Mouse (Mus musculus): ENCODE data around the gene Rps4x. TPM values are rescaled to one million over a fixed set of nuclear protein-coding genes. Genes with fewer than 3 reads are reported as not detected.

The Rps4x gene
- polyA plus RNA-seq, 1 experiment from 2014 or later, result 369 TPM

GRCm38 (mm10) chrX:102170900-102171299 is 18.3 kb downstream of the Rps4x start:
- no peak overlapping the region for H3K4me3 ChIP-seq (ENCODE audit: low read depth, low read length)
- WGBS (ENCODE audit: insufficient replicate concordance), result 21% methylated on average over 3 of the region's 3 CpGs
- no peaks in the 10 kb centered on the region for H3K9me3 ChIP-seq (replicated peaks; ENCODE audit: control insufficient read depth, low read length)
- no peak overlapping the region for H3K27ac ChIP-seq (ENCODE audit: low read length)
- H3K36me3 ChIP-seq (ENCODE audit: control insufficient read depth, insufficient read depth), result no peaks in the 10 kb centered on the region
- no peaks in the 10 kb centered on the region for H3K4me1 ChIP-seq (ENCODE audit: control insufficient read depth, low read depth, low read length)
- H3K4me2 ChIP-seq (ENCODE audit: low read depth, low read length), result no peak overlapping the region; the same call in 1 of the 2 replicates
- no peaks in the 10 kb centered on the region for H3K27me3 ChIP-seq (ENCODE audit: control insufficient read depth, insufficient read depth, low read depth, low read length)
- no peak overlapping the region for H3K9ac ChIP-seq (ENCODE audit: low read depth, low read length)
- peak; percentile 67 for ATAC-seq (ENCODE audit: low read depth)

- no peaks in the 10 kb centered on the region for H3K4me1 ChIP-seq (ENCODE audit: control insufficient read depth, low read depth, low read length)
- H3K36me3 ChIP-seq (ENCODE audit: control insufficient read depth, insufficient read depth), result no peaks in the 10 kb centered on the region
- H3K4me3 ChIP-seq (ENCODE audit: low read depth, low read length), result no peak overlapping the region
- no peaks in the 10 kb centered on the region for H3K27me3 ChIP-seq (ENCODE audit: control insufficient read depth, insufficient read depth, low read depth, low read length)
- no peaks in the 10 kb centered on the region for H3K9me3 ChIP-seq (replicated peaks; ENCODE audit: control insufficient read depth, low read length)
- ATAC-seq (ENCODE audit: low read depth), result no peak
- 60% methylated on average over 3 of the region's 3 CpGs for WGBS (ENCODE audit: insufficient replicate concordance)
- no peak overlapping the region for H3K27ac ChIP-seq (ENCODE audit: low read length)
- H3K9ac ChIP-seq (ENCODE audit: low read depth, low read length), result no peak overlapping the region
- no peak overlapping the region for H3K4me2 ChIP-seq (ENCODE audit: low read depth, low read length)
Measured at GRCm38 (mm10) chrX:102170135-102170534, 19.1 kb downstream of the Rps4x start.

GRCm38 (mm10) chrX:102169724-102170123 is 19.5 kb downstream of the Rps4x start:
- Histone ChIP-seq H3K4me2 (ENCODE audit: low read depth, low read length) (no peak overlapping the region), H3K4me1 (ENCODE audit: control insufficient read depth, low read depth, low read length) (no peaks in the 10 kb centered on the region), H3K27me3 (ENCODE audit: control insufficient read depth, insufficient read depth, low read depth, low read length) (no peaks in the 10 kb centered on the region), H3K36me3 (ENCODE audit: control insufficient read depth, insufficient read depth) (no peaks in the 10 kb centered on the region), H3K9ac (ENCODE audit: low read depth, low read length) (no peak overlapping the region), H3K27ac (ENCODE audit: low read length) (no peak overlapping the region), H3K9me3 (replicated peaks; ENCODE audit: control insufficient read depth, low read length) (no peaks in the 10 kb centered on the region), H3K4me3 (ENCODE audit: low read depth, low read length) (no peak overlapping the region)
- WGBS (ENCODE audit: insufficient replicate concordance), result 61% methylated on average over 1 of the region's 1 CpGs
- ATAC-seq (ENCODE audit: low read depth), result no peak

- H3K9ac ChIP-seq (ENCODE audit: low read depth, low read length), result no peak overlapping the region
- no peak for ATAC-seq (ENCODE audit: low read depth)
- 46% methylated on average over 6 of the region's 6 CpGs for WGBS (ENCODE audit: insufficient replicate concordance)
Measured at GRCm38 (mm10) chrX:102166986-102167385, 22.2 kb downstream of the Rps4x start.

GRCm38 (mm10) chrX:102166521-102166920 is 22.7 kb downstream of the Rps4x start:
- Histone ChIP-seq H3K4me2 (ENCODE audit: low read depth, low read length) (no peak overlapping the region), H3K9me3 (replicated peaks; ENCODE audit: control insufficient read depth, low read length) (no peaks in the 10 kb centered on the region), H3K4me1 (ENCODE audit: control insufficient read depth, low read depth, low read length) (no peaks in the 10 kb centered on the region), H3K4me3 (ENCODE audit: low read depth, low read length) (no peak overlapping the region), H3K9ac (ENCODE audit: low read depth, low read length) (no peak overlapping the region), H3K36me3 (ENCODE audit: control insufficient read depth, insufficient read depth) (no peaks in the 10 kb centered on the region), H3K27ac (ENCODE audit: low read length) (no peak overlapping the region), H3K27me3 (ENCODE audit: control insufficient read depth, insufficient read depth, low read depth, low read length) (no peaks in the 10 kb centered on the region)
- WGBS (ENCODE audit: insufficient replicate concordance), result 65% methylated on average over 5 of the region's 5 CpGs
- ATAC-seq (ENCODE audit: low read depth), result no peak

More at GRCm38 (mm10) chrX:102166986-102167385, 22.2 kb downstream of the Rps4x start:
- Histone ChIP-seq H3K4me2 (ENCODE audit: low read depth, low read length) (no peak overlapping the region), H3K27me3 (ENCODE audit: control insufficient read depth, insufficient read depth, low read depth, low read length) (no peaks in the 10 kb centered on the region), H3K4me1 (ENCODE audit: control insufficient read depth, low read depth, low read length) (no peaks in the 10 kb centered on the region), H3K36me3 (ENCODE audit: control insufficient read depth, insufficient read depth) (no peaks in the 10 kb centered on the region), H3K9me3 (replicated peaks; ENCODE audit: control insufficient read depth, low read length) (no peaks in the 10 kb centered on the region), H3K27ac (ENCODE audit: low read length) (no peak overlapping the region), H3K4me3 (ENCODE audit: low read depth, low read length) (no peak overlapping the region)

GRCm38 (mm10) chrX:102163529-102163928 is 25.7 kb downstream of the Rps4x start:
- H3K27me3 ChIP-seq (ENCODE audit: control insufficient read depth, insufficient read depth, low read depth, low read length), result no peaks in the 10 kb centered on the region
- H3K36me3 ChIP-seq (ENCODE audit: control insufficient read depth, insufficient read depth), result no peaks in the 10 kb centered on the region
- no peak overlapping the region for H3K27ac ChIP-seq (ENCODE audit: low read length)
- H3K4me1 ChIP-seq (ENCODE audit: control insufficient read depth, low read depth, low read length), result no peaks in the 10 kb centered on the region
- 72% methylated on average over 4 of the region's 4 CpGs for WGBS (ENCODE audit: insufficient replicate concordance)
- no peak for ATAC-seq (ENCODE audit: low read depth)
- no peak overlapping the region for H3K9ac ChIP-seq (ENCODE audit: low read depth, low read length)
- H3K9me3 ChIP-seq (replicated peaks; ENCODE audit: control insufficient read depth, low read length), result no peaks in the 10 kb centered on the region
- no peak overlapping the region for H3K4me3 ChIP-seq (ENCODE audit: low read depth, low read length)
- no peak overlapping the region for H3K4me2 ChIP-seq (ENCODE audit: low read depth, low read length)

- no peak for ATAC-seq (ENCODE audit: low read depth)
- WGBS (ENCODE audit: insufficient replicate concordance), result 26% methylated on average over 2 of the region's 2 CpGs
- no peaks in the 10 kb centered on the region for H3K4me1 ChIP-seq (ENCODE audit: control insufficient read depth, low read depth, low read length)
- no peak overlapping the region for H3K4me3 ChIP-seq (ENCODE audit: low read depth, low read length)
- H3K36me3 ChIP-seq (ENCODE audit: control insufficient read depth, insufficient read depth), result no peaks in the 10 kb centered on the region
- no peak overlapping the region for H3K27ac ChIP-seq (ENCODE audit: low read length)
- no peak overlapping the region for H3K9ac ChIP-seq (ENCODE audit: low read depth, low read length)
- H3K4me2 ChIP-seq (ENCODE audit: low read depth, low read length), result no peak overlapping the region
- H3K9me3 ChIP-seq (replicated peaks; ENCODE audit: control insufficient read depth, low read length), result no peaks in the 10 kb centered on the region
- no peaks in the 10 kb centered on the region for H3K27me3 ChIP-seq (ENCODE audit: control insufficient read depth, insufficient read depth, low read depth, low read length)
Measured at GRCm38 (mm10) chrX:102163096-102163495, 26.1 kb downstream of the Rps4x start.

- no peaks in the 10 kb centered on the region for H3K36me3 ChIP-seq (ENCODE audit: control insufficient read depth, insufficient read depth)
- no peak overlapping the region for H3K27ac ChIP-seq (ENCODE audit: low read length)
- WGBS (ENCODE audit: insufficient replicate concordance), result 42% methylated on average over 2 of the region's 2 CpGs
- no peak overlapping the region for H3K4me3 ChIP-seq (ENCODE audit: low read depth, low read length)
- no peaks in the 10 kb centered on the region; the same call in 1 of the 2 replicates for H3K4me1 ChIP-seq (ENCODE audit: control insufficient read depth, low read depth, low read length)
- ATAC-seq (ENCODE audit: low read depth), result no peak
- H3K9me3 ChIP-seq (replicated peaks; ENCODE audit: control insufficient read depth, low read length), result no peaks in the 10 kb centered on the region
- H3K4me2 ChIP-seq (ENCODE audit: low read depth, low read length), result no peak overlapping the region
- no peaks in the 10 kb centered on the region for H3K27me3 ChIP-seq (ENCODE audit: control insufficient read depth, insufficient read depth, low read depth, low read length)
- H3K9ac ChIP-seq (ENCODE audit: low read depth, low read length), result no peak overlapping the region
Measured at GRCm38 (mm10) chrX:102160528-102160927, 28.7 kb downstream of the Rps4x start.

GRCm38 (mm10) chrX:102159778-102160177 is 29.4 kb downstream of the Rps4x start:
- Histone ChIP-seq H3K9me3 (replicated peaks; ENCODE audit: control insufficient read depth, low read length) (no peaks in the 10 kb centered on the region), H3K4me2 (ENCODE audit: low read depth, low read length) (no peak overlapping the region), H3K36me3 (ENCODE audit: control insufficient read depth, insufficient read depth) (no peaks in the 10 kb centered on the region), H3K4me3 (ENCODE audit: low read depth, low read length) (no peak overlapping the region), H3K27ac (ENCODE audit: low read length) (no peak overlapping the region), H3K9ac (ENCODE audit: low read depth, low read length) (no peak overlapping the region), H3K4me1 (ENCODE audit: control insufficient read depth, low read depth, low read length) (no peaks in the 10 kb centered on the region; the same call in 1 of the 2 replicates), H3K27me3 (ENCODE audit: control insufficient read depth, insufficient read depth, low read depth, low read length) (no peaks in the 10 kb centered on the region)
- WGBS (ENCODE audit: insufficient replicate concordance), result 59% methylated on average over 2 of the region's 2 CpGs
- no peak for ATAC-seq (ENCODE audit: low read depth)

Measured in liver, embryonic 16.5 days (tissue).